In the genomic region with DNA sequence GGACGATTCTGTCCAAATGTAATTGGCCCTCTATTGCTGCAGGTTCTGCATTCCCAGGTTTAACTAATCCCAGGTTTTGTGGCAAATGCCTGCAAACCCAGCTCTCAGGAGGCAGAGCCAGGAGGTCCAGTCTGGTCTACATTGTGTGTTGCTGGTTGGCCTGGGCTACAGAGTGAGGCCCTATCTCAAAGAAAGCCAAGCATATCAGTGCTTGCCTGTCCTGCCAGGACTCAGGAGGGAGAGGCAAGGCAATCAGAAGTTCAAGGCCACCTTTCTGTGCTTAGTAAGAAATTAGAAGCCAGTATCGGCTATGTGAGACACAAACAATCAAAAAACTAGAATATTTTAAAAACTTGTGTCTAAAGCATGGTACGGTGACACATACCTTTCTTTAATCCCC, we compare ENCODE assay signal across 12 mouse cellular contexts.
"Had no signal": no experiment of that assay in that cellular context is flagged by ENCODE, and none has a peak within 500 bp of the region (broad histone marks: within the 10 kb centered on the region; RNA-seq: fewer than 3 reads in every experiment).

No protein-coding gene starts in this region.

- H3K9ac ChIP-seq: intestine, embryonic 15.5 days; liver, embryonic 12.5 days; lung, embryonic 15.5 days had no signal

- H3K27me3 ChIP-seq: intestine, embryonic 15.5 days; liver, embryonic 12.5 days; lung, embryonic 15.5 days had no signal

- ATAC-seq: liver, embryonic 12.5 days; midbrain, embryonic 16.5 days had no signal

- H3K9me3 ChIP-seq: intestine, embryonic 15.5 days; liver, embryonic 12.5 days; lung, embryonic 15.5 days; megakaryocyte, embryonic 14.5 days had no signal

- H3K27ac ChIP-seq: intestine, embryonic 15.5 days; kidney, postnatal 0 days; liver, embryonic 12.5 days; lung, embryonic 15.5 days; macrophage had no signal

- DNase-seq: kidney, adult 8-10 months; left cerebral cortex, postnatal 4 days; lung, postnatal 14 days; thymus, postnatal 14 days had no signal

- H3K4me2 ChIP-seq: intestine, embryonic 15.5 days; liver, embryonic 12.5 days; lung, embryonic 15.5 days; midbrain, embryonic 11.5 days had no signal

- H3K36me3 ChIP-seq: intestine, embryonic 15.5 days; liver, embryonic 12.5 days; lung, embryonic 15.5 days had no signal

- H3K4me3 ChIP-seq: intestine, embryonic 15.5 days; liver, embryonic 12.5 days; lung, embryonic 15.5 days; megakaryocyte, embryonic 14.5 days had no signal
